Mouse (Mus musculus): Measurements from ENCODE around the gene Tceal8. TPM values are rescaled to one million over a fixed set of nuclear protein-coding genes. Genes with fewer than 3 reads are reported as not detected.

The Tceal8 gene
- polyA plus RNA-seq, 1 experiment from 2014 or later: 189 TPM

- ATAC-seq (ENCODE audit: insufficient number of reproducible peaks, insufficient read depth, low FRiP score, low TSS enrichment, low read depth): no peak
- Histone ChIP-seq H3K9me3 (no peaks in the 10 kb centered on the region), H3K27ac (no peak overlapping the region), H3K27me3 (no peaks in the 10 kb centered on the region), H3K4me3 (replicated peaks) (no peak overlapping the region), H3K4me2 (no peak overlapping the region), H3K36me3 (no peaks in the 10 kb centered on the region), H3K4me1 (replicated peaks) (no peaks in the 10 kb centered on the region), H3K9ac (replicated peaks) (no peak overlapping the region)
- WGBS: 55% methylated on average over 8 of the region's 8 CpGs
Measured at GRCm38 (mm10) chrX:136127038-136127743, 45.0 kb downstream of the Tceal8 start.

Small RNAs within 50 kb of the gene (microRNA-seq; reads per million reads assigned to microRNA genes)
- gene Mir6383: not detected

Other genes starting within 250 kb of the Tceal8 start
- 96.1 and 98.7 TPM in 2 replicates for gene Arxes2, start 178.5 kb downstream of the Tceal8 start, polyA plus RNA-seq (2016; fragmentation: Nextera tagmentation; extraction: Ambion mirVana)
- 49.8 and 50.9 TPM in 2 replicates for gene Arxes1, start 139.0 kb downstream of the Tceal8 start, polyA plus RNA-seq (2016; fragmentation: Nextera tagmentation; extraction: Ambion mirVana)
- gene Bex2, start 104.1 kb downstream of the Tceal8 start, polyA plus RNA-seq (2016; fragmentation: Nextera tagmentation; extraction: Ambion mirVana): 218 and 236 TPM in 2 replicates
- not detected in 2 replicates for gene Nxf3, start 87.1 kb downstream of the Tceal8 start, polyA plus RNA-seq (2016; fragmentation: Nextera tagmentation; extraction: Ambion mirVana)
- gene Bex4, start 33.3 kb downstream of the Tceal8 start, polyA plus RNA-seq (2016; fragmentation: Nextera tagmentation; extraction: Ambion mirVana): 59.3 and 71.3 TPM in 2 replicates
- 12.7 and 13.8 TPM in 2 replicates for gene Tceal5, start 31.5 kb upstream of the Tceal8 start, polyA plus RNA-seq (2016; fragmentation: Nextera tagmentation; extraction: Ambion mirVana)
- 10.1 and 12.7 TPM in 2 replicates for gene Tceal7, start 42.4 kb upstream of the Tceal8 start, polyA plus RNA-seq (2016; fragmentation: Nextera tagmentation; extraction: Ambion mirVana)
- gene Bex1, start 43.2 kb upstream of the Tceal8 start, polyA plus RNA-seq (2016; fragmentation: Nextera tagmentation; extraction: Ambion mirVana): 91.8 and 92.3 TPM in 2 replicates
- 680 and 686 TPM in 2 replicates for gene Tceal9, start 72.7 kb upstream of the Tceal8 start, polyA plus RNA-seq (2016; fragmentation: Nextera tagmentation; extraction: Ambion mirVana)
- gene Bex3, start 97.9 kb upstream of the Tceal8 start, polyA plus RNA-seq (2016; fragmentation: Nextera tagmentation; extraction: Ambion mirVana): 559 and 577 TPM in 2 replicates